Mouse (Mus musculus): ENCODE measurements around the gene Terf2. TPM values are rescaled to one million over a fixed set of nuclear protein-coding genes. Genes with fewer than 3 reads are reported as not detected.

Gene Terf2
- 8.0 TPM for polyA plus RNA-seq (2014; fragmentation: Illumina TruSeq; extraction: RNeasy Lipid Tissue Mini Kit (QIAGEN cat#74804); ENCODE audit: low read depth, low replicate concordance)

DNA sequence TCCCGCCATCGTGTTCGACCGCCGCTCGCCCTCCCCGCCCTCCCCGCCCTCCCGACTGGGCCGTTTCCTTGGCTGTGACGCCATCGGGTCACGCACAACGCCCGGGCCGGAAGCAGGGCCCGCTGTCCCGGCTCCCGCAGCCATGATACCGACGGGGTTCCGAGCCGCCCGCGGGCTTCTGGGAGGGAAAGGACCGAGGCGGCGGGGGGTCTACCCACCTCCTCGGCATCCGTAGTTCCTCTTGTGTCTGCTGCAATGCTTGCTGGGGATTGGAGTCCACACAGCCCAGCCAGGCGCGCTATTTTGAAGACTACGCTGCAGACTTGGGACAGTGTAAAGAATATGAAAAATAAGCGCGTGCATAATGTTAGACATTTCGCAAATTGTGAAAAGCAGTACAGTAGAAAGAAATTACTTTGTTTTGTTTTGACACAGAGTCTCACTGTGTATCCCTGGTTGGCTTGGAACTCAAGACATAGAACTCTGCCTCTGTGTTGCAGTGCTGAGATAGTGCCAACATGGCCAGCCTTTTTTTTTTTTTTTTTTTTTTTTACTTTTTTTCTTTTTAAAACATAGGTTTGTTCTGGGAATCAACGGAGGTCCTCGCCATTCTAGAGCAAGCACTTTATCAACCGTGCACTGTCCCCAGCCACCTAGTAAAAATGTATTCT, at the start of gene Terf2:
TSS of gene Terf2 (minus strand) at position 182 of the 671 bp plus-strand sequence.

GRCm38 (mm10) chr8:107065511-107066496, 30.5 kb downstream of the Terf2 start, which contains the start of gene Tmed6:
TSS of gene Tmed6 (minus strand) at chr8:107065644.

DNA sequence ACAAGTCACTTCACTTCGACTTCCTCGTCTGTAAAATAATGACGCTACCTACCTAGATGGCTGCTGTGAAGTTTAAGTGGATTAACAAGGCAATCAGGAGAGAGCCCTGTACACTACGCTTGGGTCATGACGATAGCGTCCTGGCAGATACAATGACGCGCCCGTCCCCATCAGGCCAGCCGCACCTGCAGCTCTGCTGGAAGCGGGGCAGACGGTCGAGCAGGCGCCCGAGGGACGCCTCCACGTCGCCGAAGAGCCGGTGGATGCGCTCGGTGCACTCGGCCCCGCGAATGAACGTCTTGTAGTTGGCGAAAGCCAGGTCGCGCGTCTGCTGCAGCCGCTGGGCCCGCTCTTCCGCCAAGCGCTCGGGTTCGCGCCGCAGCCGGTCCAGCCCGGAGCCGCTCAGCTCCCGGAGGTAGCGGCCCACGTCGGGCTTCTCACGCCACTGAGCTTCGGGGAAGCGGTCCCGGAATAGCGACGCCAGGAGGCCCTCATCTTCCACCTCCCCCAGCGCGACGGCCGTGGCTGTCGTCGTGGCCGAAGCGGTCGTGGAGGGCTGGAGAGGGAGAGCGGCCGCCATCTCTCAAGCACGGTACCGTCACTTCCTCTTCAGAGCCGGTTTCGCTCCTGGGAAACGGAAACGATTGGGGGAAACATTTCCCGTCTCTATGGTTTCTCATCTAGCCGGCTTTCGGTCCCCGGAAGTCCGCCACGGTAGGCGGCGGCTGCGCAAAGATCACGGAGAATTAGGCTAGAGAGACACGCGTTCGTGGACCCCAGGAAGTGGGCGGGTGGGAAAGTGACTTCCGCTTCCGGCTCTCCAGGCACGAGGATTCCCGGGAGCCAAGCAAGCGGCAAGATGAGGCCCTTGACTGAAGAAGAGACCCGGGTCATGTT, 40.0 kb downstream of the Terf2 start, which contains the start of the genes Cog8 and Nip7:
TSS of gene Cog8 (minus strand) at position 614 of the 897 bp plus-strand sequence.
TSS of gene Nip7 (plus strand) at position 802 of the 897 bp plus-strand sequence.

DNA sequence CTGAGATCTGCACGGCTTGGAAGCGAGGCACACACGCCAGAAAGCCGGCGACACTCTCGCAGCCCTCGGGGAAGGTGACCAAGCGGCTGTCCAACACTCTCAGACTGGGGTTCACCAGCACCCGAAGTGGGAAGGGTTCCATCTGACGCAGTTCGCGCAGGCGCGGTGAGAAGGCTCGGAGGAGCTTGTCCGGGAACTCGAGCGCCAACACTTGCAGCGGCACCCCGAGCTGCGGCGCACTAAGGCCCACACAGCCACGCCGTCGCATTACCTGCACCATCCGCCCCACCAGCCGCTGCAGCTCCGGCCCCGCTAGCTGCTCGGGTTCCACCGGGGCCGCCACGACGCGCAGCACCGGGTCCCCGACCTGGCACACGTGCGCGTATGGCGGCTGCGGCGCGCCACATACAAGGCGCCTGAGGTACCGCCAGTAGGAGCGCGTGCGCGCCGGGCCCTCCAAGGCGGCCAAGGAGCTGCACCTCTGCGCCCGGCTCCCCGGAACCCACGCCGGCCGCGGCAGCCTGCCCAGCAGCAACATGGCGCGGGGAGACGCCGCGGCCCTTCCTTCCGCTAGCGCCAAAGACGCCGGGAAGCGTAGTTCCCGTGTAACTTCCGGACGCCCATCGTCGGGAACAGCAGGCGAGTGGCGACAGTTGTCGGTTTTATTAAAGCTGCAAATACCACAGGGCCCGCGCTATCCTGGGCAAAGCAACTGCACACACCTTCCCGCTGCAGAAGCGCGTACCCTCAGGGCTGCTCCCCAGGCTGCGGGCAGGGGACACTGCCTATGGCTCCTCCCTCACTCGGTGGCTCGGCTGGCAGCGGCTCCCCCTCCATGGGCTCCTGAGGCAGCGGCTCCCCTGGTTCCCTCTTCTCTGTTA, 48.0 kb downstream of the Terf2 start, which contains the start of gene Pdf:
TSS of gene Pdf (minus strand) at position 554 of the 881 bp plus-strand sequence.

GRCm38 (mm10) chr8:107030650-107031576, 65.4 kb downstream of the Terf2 start, which contains the start of gene Vps4a:
TSS of gene Vps4a (plus strand) at chr8:107031222.

Other genes starting within 250 kb of the Terf2 start
- not detected for gene Has3, start 226.3 kb downstream of the Terf2 start, polyA plus RNA-seq (2014; fragmentation: Illumina TruSeq; extraction: RNeasy Lipid Tissue Mini Kit (QIAGEN cat#74804); ENCODE audit: low read depth, low replicate concordance)
- 12.8 TPM for gene Utp4, start 202.9 kb downstream of the Terf2 start, polyA plus RNA-seq (2014; fragmentation: Illumina TruSeq; extraction: RNeasy Lipid Tissue Mini Kit (QIAGEN cat#74804); ENCODE audit: low read depth, low replicate concordance)
- 2.9 TPM for gene Sntb2, start 160.8 kb downstream of the Terf2 start, polyA plus RNA-seq (2014; fragmentation: Illumina TruSeq; extraction: RNeasy Lipid Tissue Mini Kit (QIAGEN cat#74804); ENCODE audit: low read depth, low replicate concordance)
- 14.8 TPM for gene Vps4a, start 65.3 kb downstream of the Terf2 start, polyA plus RNA-seq (2014; fragmentation: Illumina TruSeq; extraction: RNeasy Lipid Tissue Mini Kit (QIAGEN cat#74804); ENCODE audit: low read depth, low replicate concordance)
- gene Pdf, start 47.9 kb downstream of the Terf2 start, polyA plus RNA-seq (2014; fragmentation: Illumina TruSeq; extraction: RNeasy Lipid Tissue Mini Kit (QIAGEN cat#74804); ENCODE audit: low read depth, low replicate concordance), result 36.9 TPM
- gene Cog8, start 39.9 kb downstream of the Terf2 start, polyA plus RNA-seq (2014; fragmentation: Illumina TruSeq; extraction: RNeasy Lipid Tissue Mini Kit (QIAGEN cat#74804); ENCODE audit: low read depth, low replicate concordance), result 14.3 TPM
- gene Nip7, start 39.7 kb downstream of the Terf2 start, polyA plus RNA-seq (2014; fragmentation: Illumina TruSeq; extraction: RNeasy Lipid Tissue Mini Kit (QIAGEN cat#74804); ENCODE audit: low read depth, low replicate concordance), result 5.2 TPM
- gene Tmed6, start 30.9 kb downstream of the Terf2 start, polyA plus RNA-seq (2014; fragmentation: Illumina TruSeq; extraction: RNeasy Lipid Tissue Mini Kit (QIAGEN cat#74804); ENCODE audit: low read depth, low replicate concordance), result not detected
- 299 TPM for gene Cyb5b, start 54.1 kb upstream of the Terf2 start, polyA plus RNA-seq (2014; fragmentation: Illumina TruSeq; extraction: RNeasy Lipid Tissue Mini Kit (QIAGEN cat#74804); ENCODE audit: low read depth, low replicate concordance)
- gene Nfat5, start 196.9 kb upstream of the Terf2 start, polyA plus RNA-seq (2014; fragmentation: Illumina TruSeq; extraction: RNeasy Lipid Tissue Mini Kit (QIAGEN cat#74804); ENCODE audit: low read depth, low replicate concordance), result 23.5 TPM

Data from liver, adult 10 weeks (tissue).